Mouse (Mus musculus): Measurements from ENCODE around the gene Atp5e.

The Atp5e gene

DNA sequence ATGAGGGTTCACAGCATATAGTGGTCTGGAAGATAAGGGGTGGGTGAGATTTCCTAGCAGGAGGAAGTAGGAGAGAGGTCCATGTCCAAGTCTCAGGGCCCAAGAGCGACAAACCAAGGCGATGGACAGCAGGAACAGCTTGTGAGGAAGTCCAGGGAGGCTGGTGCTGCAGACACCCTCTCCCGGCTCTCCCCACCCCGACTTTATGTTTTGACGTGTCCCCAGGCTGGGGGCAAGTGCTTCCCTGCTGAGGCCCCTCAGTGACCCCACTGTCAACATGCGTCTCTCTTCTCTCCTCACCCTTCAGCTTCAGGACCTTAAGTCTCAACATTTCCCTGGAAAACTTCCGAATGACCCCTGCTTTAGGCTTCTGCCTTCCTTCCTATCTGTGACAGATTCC is 50.8 kb downstream of the Atp5e start:
- no peak for DNase-seq
